Mouse (Mus musculus) forebrain, embryonic 16.5 days (tissue): ENCODE results near the gene Hoxa5. TPM values are rescaled to one million over a fixed set of nuclear protein-coding genes. Genes with fewer than 3 reads are reported as not detected.

Experiments
- ATAC-seq: fragments of 200-750 bp; cut with Nextera tagmentation; 2 replicates; pipeline ENCODE4 v1.8.0; 2017; ENCODE audit warnings: mild to moderate bottlenecking, moderate library complexity
- H3K27ac ChIP-seq: fragments of 300-500 bp; sonication (generic); 2 replicates; pipeline ENCODE4 v1.5.1; 2014; ENCODE audit warnings: low read length, control low read depth
- H3K27me3 ChIP-seq: fragments of 300-500 bp; sonication (generic); replicated peaks from 2 replicates; pipeline ENCODE4 v1.6.1; 2014; ENCODE audit warnings: low read length; ENCODE audit not compliant: control insufficient read depth, insufficient read depth
- H3K36me3 ChIP-seq: fragments of 300-500 bp; sonication (generic); 2 replicates; pipeline ENCODE4 v1.6.1; 2014; ENCODE audit not compliant: control insufficient read depth, insufficient read depth
- H3K4me1 ChIP-seq: fragments of 300-500 bp; sonication (generic); replicated peaks from 2 replicates; pipeline ENCODE4 v1.6.1; 2014; ENCODE audit warnings: low read length; ENCODE audit not compliant: control insufficient read depth, insufficient read depth
- H3K4me2 ChIP-seq: fragments of 300-500 bp; sonication (generic); 2 replicates; pipeline ENCODE4 v1.6.1; 2014; ENCODE audit warnings: mild to moderate bottlenecking, low read length, control low read depth
- H3K4me3 ChIP-seq: fragments of 300-500 bp; sonication (generic); replicated peaks from 2 replicates; pipeline ENCODE4 v1.5.1; 2014; ENCODE audit warnings: mild to moderate bottlenecking, low read length, control low read depth
- H3K9ac ChIP-seq: fragments of 300-500 bp; sonication (generic); replicated peaks from 2 replicates; pipeline ENCODE4 v1.6.1; 2014; ENCODE audit warnings: low read depth, low read length, control low read depth
- H3K9me3 ChIP-seq: fragments of 300-500 bp; sonication (generic); 2 replicates; pipeline ENCODE4 v1.6.1; 2016; ENCODE audit warnings: low read length; ENCODE audit not compliant: control insufficient read depth
- WGBS: fragments of 180-500 bp; shearing (Covaris S2); extraction: QIAGEN DNeasy Blood & Tissue Kit; methylation state at CpG from one replicate; pipeline ENCODE4 v1.1.7; 2014; 5-methylcytosine and 5-hydroxymethylcytosine counted together
- polyA plus RNA-seq: library from polyadenylated mRNA; unstranded; fragments of >200 nt; fragmentation: Nextera tagmentation; extraction: Ambion mirVana; gene quantifications from 2 replicates; pipeline ENCODE4 v1.2.1, GENCODE M21; 2015

Hoxa5 gene
- polyA plus RNA-seq, 1 experiment from 2014 or later, result not detected

DNA sequence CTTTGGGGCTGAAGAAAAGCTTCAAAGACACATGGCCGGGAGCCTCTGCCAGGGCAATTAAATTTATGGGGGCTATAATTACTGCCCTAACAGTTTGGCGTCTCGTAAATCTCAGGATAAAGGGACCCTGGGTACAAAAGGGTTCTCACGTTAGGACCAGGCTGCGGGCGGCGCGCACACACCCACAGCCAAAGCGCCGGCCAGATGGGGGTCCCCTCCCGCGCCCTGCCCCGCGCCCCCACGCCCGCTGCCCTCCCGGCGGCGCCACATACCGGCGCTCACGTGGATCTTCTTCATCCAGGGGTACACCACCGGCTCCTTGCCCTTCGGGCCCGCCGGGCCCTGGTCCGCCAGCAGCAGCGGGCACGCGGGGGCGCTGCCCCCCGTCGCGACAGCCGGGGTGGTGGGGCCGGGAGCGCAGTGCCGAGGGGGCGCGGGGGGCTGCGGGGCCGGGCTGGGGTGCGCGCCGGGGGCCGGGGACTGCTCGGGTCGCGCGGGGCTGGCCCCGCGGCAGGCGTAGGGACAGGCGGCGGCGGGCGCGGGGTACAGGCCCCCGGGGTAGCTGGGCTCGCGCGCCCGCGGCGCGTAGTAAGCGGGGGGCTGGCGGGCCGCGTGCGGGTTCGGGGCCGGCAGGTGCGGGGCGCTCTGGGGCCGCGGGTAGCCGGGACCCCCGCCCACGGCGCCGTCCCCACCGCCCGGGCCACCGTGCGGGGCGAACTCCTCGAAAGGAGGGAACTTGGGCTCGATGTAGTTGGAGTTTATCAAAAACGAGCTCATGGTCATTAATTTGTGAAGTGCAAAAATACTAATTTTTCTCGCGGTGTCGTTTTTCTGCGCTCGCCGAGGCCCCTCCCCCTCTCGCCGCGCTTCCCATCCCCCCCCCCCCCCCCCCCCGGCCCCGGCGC lies 13.2 kb downstream of the Hoxa5 start, which contains the start of gene Hoxa4:
Gene Hoxa4, minus strand, starts transcription at position 848 of the 905 bp plus-strand sequence.
- Histone ChIP-seq H3K4me3 (peak within 1 kb of the TSS; percentile 35), H3K4me2 (peak within 1 kb of the TSS; percentile 54), H3K36me3 (no peaks in the 10 kb centered on the region), H3K9ac (no peak within 1 kb of the TSS), H3K9me3 (no peaks in the 10 kb centered on the region; the same call in 1 of the 2 replicates), H3K27ac (no peak within 1 kb of the TSS), H3K4me1 (peaks cover 5% of the 10 kb centered on the region), H3K27me3 (peaks cover 94% of the 10 kb centered on the region)
- under 1% methylated on average over 70 of the region's 102 CpGs for WGBS
- ATAC-seq, result peak; percentile 12; the same call in 1 of the 2 replicates

GRCm38 (mm10) chr6:52190410-52190809 lies 14.0 kb downstream of the Hoxa5 start:
- no peak overlapping the region for H3K4me2 ChIP-seq
- no peak overlapping the region for H3K9ac ChIP-seq
- H3K4me1 ChIP-seq, result peaks cover 5% of the 10 kb centered on the region
- peaks cover 95% of the 10 kb centered on the region for H3K27me3 ChIP-seq
- WGBS, result 2% methylated on average over 23 of the region's 23 CpGs
- no peak overlapping the region for H3K4me3 ChIP-seq
- no peaks in the 10 kb centered on the region for H3K36me3 ChIP-seq
- no peak overlapping the region for H3K27ac ChIP-seq
- no peaks in the 10 kb centered on the region; the same call in 1 of the 2 replicates for H3K9me3 ChIP-seq
- ATAC-seq, result no peak

- no peak for ATAC-seq
- H3K9me3 ChIP-seq, result no peaks in the 10 kb centered on the region; the same call in 1 of the 2 replicates
- no peak overlapping the region for H3K4me3 ChIP-seq
- no peak overlapping the region for H3K27ac ChIP-seq
- peaks cover 5% of the 10 kb centered on the region for H3K4me1 ChIP-seq
- peaks cover 95% of the 10 kb centered on the region for H3K27me3 ChIP-seq
- WGBS, result 4% methylated on average over 8 of the region's 8 CpGs
- no peaks in the 10 kb centered on the region for H3K36me3 ChIP-seq
- H3K4me2 ChIP-seq, result no peak overlapping the region
- no peak overlapping the region for H3K9ac ChIP-seq
Observed at GRCm38 (mm10) chr6:52189909-52190308, 14.5 kb downstream of the Hoxa5 start.

DNA sequence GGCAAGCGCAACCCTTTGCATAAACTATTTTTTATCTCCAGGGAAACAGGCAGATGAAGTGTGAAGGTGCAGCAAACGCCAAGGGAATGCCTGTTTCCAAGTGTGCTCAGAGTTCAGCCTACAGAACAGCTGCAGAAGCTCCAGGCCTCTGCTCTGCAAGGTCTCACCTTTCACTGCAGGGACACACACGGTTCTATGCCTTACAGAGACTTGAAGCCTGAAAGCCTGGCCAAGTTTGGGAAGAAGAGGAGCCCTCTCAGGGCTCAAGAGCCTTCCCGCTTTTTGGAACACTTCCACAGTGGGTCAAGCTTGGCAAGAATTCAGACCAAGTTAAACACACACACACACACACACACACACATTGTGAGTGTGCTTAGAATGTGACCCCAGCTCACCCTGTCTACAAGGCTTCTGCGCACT lies 15.2 kb downstream of the Hoxa5 start:
- no peak overlapping the region for H3K4me3 ChIP-seq
- no peaks in the 10 kb centered on the region; the same call in 1 of the 2 replicates for H3K9me3 ChIP-seq
- H3K9ac ChIP-seq, result no peak overlapping the region
- ATAC-seq, result no peak
- H3K27me3 ChIP-seq, result peaks cover 95% of the 10 kb centered on the region
- H3K4me2 ChIP-seq, result no peak overlapping the region
- H3K4me1 ChIP-seq, result peaks cover 5% of the 10 kb centered on the region
- no peak overlapping the region for H3K27ac ChIP-seq
- no peaks in the 10 kb centered on the region for H3K36me3 ChIP-seq
- WGBS, result 10% methylated on average over 5 of the region's 5 CpGs

DNA sequence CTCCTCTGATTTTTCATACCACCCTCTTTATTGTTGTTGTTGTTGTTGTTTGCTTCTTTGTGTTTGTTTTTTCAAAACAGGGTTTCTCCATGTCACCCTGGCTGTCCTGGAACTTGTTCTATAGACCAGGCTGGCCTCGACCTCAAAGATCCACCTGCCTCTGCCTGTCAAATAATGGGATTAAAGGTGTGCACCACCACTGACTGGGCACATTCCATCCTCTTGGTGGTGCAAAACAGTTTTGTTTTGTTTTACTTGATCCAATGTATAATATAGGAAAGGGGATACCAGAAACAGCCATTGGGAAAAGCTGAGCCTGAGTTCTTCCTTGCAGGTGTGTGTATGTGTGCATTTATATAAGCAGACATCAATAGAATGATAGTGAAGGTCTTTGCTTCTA lies 17.9 kb downstream of the Hoxa5 start:
- no peak overlapping the region for H3K9ac ChIP-seq
- no peak overlapping the region for H3K4me2 ChIP-seq
- 11% methylated on average over 1 of the region's 1 CpGs for WGBS
- H3K27ac ChIP-seq, result no peak overlapping the region
- no peak for ATAC-seq
- no peaks in the 10 kb centered on the region; the same call in 1 of the 2 replicates for H3K9me3 ChIP-seq
- no peaks in the 10 kb centered on the region; the same call in none of the 2 replicates for H3K4me1 ChIP-seq
- H3K36me3 ChIP-seq, result no peaks in the 10 kb centered on the region
- no peak overlapping the region for H3K4me3 ChIP-seq
- peaks cover 98% of the 10 kb centered on the region for H3K27me3 ChIP-seq

GRCm38 (mm10) chr6:52185834-52186233 lies 18.6 kb downstream of the Hoxa5 start:
- no peak overlapping the region for H3K9ac ChIP-seq
- H3K4me3 ChIP-seq, result no peak overlapping the region
- H3K27me3 ChIP-seq, result peaks cover 98% of the 10 kb centered on the region
- no peak overlapping the region for H3K27ac ChIP-seq
- no peak for ATAC-seq
- no peak overlapping the region for H3K4me2 ChIP-seq
- H3K4me1 ChIP-seq, result no peaks in the 10 kb centered on the region; the same call in 1 of the 2 replicates
- no peaks in the 10 kb centered on the region; the same call in 1 of the 2 replicates for H3K9me3 ChIP-seq
- WGBS, result 5% methylated on average over 3 of the region's 3 CpGs
- no peaks in the 10 kb centered on the region for H3K36me3 ChIP-seq

- no peaks in the 10 kb centered on the region for H3K4me1 ChIP-seq
- H3K27me3 ChIP-seq, result peaks cover 98% of the 10 kb centered on the region
- ATAC-seq, result no peak
- H3K9me3 ChIP-seq, result no peaks in the 10 kb centered on the region; the same call in 1 of the 2 replicates
- no peak overlapping the region for H3K4me2 ChIP-seq
- no peak overlapping the region for H3K27ac ChIP-seq
- H3K9ac ChIP-seq, result no peak overlapping the region
- H3K4me3 ChIP-seq, result no peak overlapping the region
- WGBS, result under 1% methylated on average over 19 of the region's 19 CpGs
- no peaks in the 10 kb centered on the region for H3K36me3 ChIP-seq
Observed at GRCm38 (mm10) chr6:52185222-52185621, 19.2 kb downstream of the Hoxa5 start.

- Histone ChIP-seq H3K4me2 (no peak overlapping the region), H3K9ac (no peak overlapping the region), H3K4me1 (no peaks in the 10 kb centered on the region), H3K27ac (no peak overlapping the region), H3K36me3 (no peaks in the 10 kb centered on the region), H3K4me3 (no peak overlapping the region), H3K9me3 (no peaks in the 10 kb centered on the region; the same call in 1 of the 2 replicates), H3K27me3 (peaks cover 98% of the 10 kb centered on the region)
- no peak for ATAC-seq
- 1% methylated on average over 6 of the region's 6 CpGs for WGBS
Observed at GRCm38 (mm10) chr6:52184668-52185067, 19.7 kb downstream of the Hoxa5 start.

DNA sequence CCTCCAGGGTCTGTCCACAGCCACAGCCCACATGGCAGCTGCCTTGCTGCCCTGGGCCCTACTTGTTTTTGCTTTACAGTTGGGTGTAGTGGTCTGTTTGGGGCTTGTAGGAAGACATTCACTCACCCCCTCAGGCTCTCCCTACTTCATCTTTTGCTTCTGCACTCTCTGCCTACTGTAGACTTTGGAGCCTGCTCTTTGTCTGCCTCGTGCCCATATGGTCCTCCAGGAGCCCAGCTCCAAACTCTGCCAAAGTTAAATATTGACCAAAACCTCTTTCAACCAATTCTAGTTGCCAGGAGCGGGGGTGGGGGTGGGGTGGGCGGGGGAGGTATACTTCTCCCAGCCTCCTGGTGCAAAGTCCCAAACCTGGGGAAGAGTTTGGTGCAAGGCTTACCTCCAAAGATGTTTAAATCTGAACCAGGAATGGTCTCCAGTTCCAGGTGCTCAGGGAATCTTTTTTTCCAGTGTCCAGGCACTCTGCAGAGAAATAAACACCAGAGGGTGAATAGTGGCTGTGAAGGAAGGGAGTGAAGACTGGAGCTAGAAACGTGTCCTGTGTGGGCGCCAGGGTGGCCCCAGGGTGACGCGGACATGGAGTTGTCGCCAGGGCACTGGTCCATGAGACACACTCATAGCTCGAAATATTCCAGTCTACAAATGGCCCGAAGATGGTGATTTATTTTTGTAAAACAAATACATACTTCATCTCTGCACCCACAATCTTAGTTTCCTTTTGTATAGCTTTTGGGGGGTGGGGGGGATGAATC lies 20.9 kb downstream of the Hoxa5 start:
- no peaks in the 10 kb centered on the region for H3K36me3 ChIP-seq
- H3K4me2 ChIP-seq, result no peak overlapping the region
- WGBS, result 9% methylated on average over 10 of the region's 10 CpGs
- no peaks in the 10 kb centered on the region; the same call in 1 of the 2 replicates for H3K9me3 ChIP-seq
- no peaks in the 10 kb centered on the region for H3K4me1 ChIP-seq
- H3K4me3 ChIP-seq, result no peak overlapping the region
- H3K27me3 ChIP-seq, result peaks cover 98% of the 10 kb centered on the region
- H3K9ac ChIP-seq, result no peak overlapping the region
- no peak for ATAC-seq
- no peak overlapping the region for H3K27ac ChIP-seq
